Mouse (Mus musculus): ENCODE results near the gene Olfr137.

- TF ChIP-seq POLR2A (IDR thresholded peaks at IDR 0.05; ENCODE audit: low read depth, low read length) (no peak), CTCF (IDR thresholded peaks at IDR 0.05; ENCODE audit: borderline replicate concordance, insufficient read depth, low read length) (no peak)
These were observed 22.2 kb upstream of the Olfr137 start, which contains the start of gene Olfr136 for GRCm38 (mm10) chr17:38329531-38329930.

All from embryonic fibroblast, embryonic 13.5 days (primary cell).